Mouse (Mus musculus) Patski (cell line): ENCODE results near the gene Apbb1. TPM values are rescaled to one million over a fixed set of nuclear protein-coding genes. Genes with fewer than 3 reads are reported as not detected.
A peak's percentile ranks its signal among the peaks of the same experiment; 100 is the strongest.

ENCODE experiments used
- ATAC-seq: fragments of 100-300 bp; one replicate; pipeline ENCODE4 v1.8.0; 2021
- CTCF ChIA-PET: fragments of 350-600 bp; sonication (Branson Sonifier 250); formaldehyde crosslinking; loops from one replicate; lab custom pipeline; 2022; ENCODE audit warnings: inconsistent platforms; lab: Charles Lee
- POLR2A ChIA-PET: fragments of 350-600 bp; sonication (Branson Sonifier 250); formaldehyde crosslinking; loops from one replicate; lab custom pipeline; 2022; ENCODE audit warnings: antibody characterized with exemption, inconsistent platforms; lab: Charles Lee
- DNase-seq: peaks from one replicate; pipeline ENCODE4 v3.0.0-alpha.2; 2011; ENCODE audit warnings: low read depth, low spot score
- H3K27me3 ChIP-seq: fragments of 371-371 bp; one replicate; pipeline ENCODE4 v1.5.1; 2021
- CTCF ChIP-seq: fragments of 100-300 bp; IDR thresholded peaks from one replicate; pipeline ENCODE4 v1.5.1; 2021
- in situ Hi-C: fragments of 300-500 bp; cut with MboI; formaldehyde crosslinking; loops from 3 replicates; pipeline ENCODE4 v1.11.1; 2018; ENCODE audit warnings: low pct_unique_long_range_greater_than_20kb, mixed read lengths
- polyA plus RNA-seq: library from polyadenylated mRNA; unstranded; gene quantifications from one replicate; pipeline ENCODE4 v1.2.3, GENCODE M21; 2021

Apbb1 gene
- polyA plus RNA-seq, 1 experiment from 2014 or later: 44.0 TPM

DNA sequence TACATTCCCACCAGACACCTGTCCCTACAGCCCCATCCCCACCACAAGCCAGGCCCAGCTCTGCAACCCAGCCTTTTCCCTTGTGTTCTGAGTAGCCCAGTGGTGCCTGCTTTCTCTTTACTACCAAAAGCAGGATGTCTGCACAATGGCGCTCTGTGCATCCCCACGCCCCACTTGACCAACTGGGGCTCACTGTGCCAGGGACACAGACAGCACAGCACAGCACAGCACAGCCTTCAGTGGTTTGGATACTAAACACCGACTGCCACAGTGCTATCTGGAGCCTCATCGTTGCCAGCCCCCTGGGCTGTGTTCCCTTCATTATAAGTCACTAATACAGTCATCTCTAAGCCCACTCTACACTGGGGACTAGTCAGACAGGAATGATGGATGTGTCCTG, 6.9 kb downstream of the Apbb1 start:
- ChIA-PET CTCF (no interaction called here), POLR2A (interaction anchor here (0.6 kb wide), 1 partner anchor 14 kb away, joined by 3 read pairs; no protein-coding TSS in a partner anchor)
- no peaks in the 10 kb centered on the region for H3K27me3 ChIP-seq
- ATAC-seq (no peak), DNase-seq (no peak)
- in situ Hi-C loops: no loop called here
- TF ChIP-seq CTCF: no peak

DNA sequence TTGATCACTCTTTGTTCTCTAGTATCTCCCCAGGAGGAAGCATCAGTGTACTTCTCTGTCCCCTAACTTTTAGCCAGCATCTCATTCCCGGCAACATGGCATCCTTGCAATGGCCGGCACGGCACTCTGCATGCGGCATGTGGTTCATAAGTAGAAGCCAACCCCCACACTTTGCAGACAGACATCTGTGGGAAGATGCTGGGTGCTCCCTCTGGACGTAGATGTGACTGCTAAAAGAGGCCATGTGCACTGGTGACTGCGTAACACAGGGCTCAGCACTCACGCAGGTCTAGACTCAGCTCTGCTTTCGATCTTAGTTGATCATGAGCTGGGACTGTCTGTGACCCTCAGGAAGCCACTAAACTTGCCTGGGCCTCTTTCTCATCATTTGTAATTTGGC, 8.5 kb downstream of the Apbb1 start:
- no peak for TF ChIP-seq CTCF
- ATAC-seq: no peak
- ChIA-PET CTCF (no interaction called here), POLR2A (no interaction called here)
- DNase-seq: no peak
- in situ Hi-C loops: no loop called here
- no peaks in the 10 kb centered on the region for H3K27me3 ChIP-seq

DNA sequence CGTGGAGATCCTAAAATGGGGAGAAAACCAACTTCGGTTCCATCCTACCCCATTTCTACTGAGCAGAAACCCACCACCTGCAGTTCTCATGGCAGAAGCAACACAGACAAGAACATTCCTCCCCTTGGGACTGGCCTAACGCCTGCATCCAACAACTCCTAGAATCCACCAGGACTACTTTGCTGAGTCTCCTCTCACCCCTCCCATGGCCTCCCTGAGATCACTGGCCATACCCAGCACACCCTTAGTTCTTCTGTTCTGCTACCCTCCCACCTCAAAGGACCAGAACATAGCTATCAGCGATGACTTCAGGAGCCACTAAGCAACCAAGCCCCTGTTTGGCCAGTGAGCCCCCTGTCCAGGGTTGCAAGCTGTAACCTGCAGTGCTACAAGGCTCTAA, 10.7 kb downstream of the Apbb1 start:
- no peaks in the 10 kb centered on the region for H3K27me3 ChIP-seq
- CTCF ChIA-PET: no interaction called here
- DNase-seq (no peak), ATAC-seq (no peak)
- in situ Hi-C loops: no loop called here
- TF ChIP-seq CTCF: no peak
- POLR2A ChIA-PET: interaction anchor here (1.4 kb wide), 1 partner anchor 10 kb away, joined by 8 read pairs; no protein-coding TSS in a partner anchor

DNA sequence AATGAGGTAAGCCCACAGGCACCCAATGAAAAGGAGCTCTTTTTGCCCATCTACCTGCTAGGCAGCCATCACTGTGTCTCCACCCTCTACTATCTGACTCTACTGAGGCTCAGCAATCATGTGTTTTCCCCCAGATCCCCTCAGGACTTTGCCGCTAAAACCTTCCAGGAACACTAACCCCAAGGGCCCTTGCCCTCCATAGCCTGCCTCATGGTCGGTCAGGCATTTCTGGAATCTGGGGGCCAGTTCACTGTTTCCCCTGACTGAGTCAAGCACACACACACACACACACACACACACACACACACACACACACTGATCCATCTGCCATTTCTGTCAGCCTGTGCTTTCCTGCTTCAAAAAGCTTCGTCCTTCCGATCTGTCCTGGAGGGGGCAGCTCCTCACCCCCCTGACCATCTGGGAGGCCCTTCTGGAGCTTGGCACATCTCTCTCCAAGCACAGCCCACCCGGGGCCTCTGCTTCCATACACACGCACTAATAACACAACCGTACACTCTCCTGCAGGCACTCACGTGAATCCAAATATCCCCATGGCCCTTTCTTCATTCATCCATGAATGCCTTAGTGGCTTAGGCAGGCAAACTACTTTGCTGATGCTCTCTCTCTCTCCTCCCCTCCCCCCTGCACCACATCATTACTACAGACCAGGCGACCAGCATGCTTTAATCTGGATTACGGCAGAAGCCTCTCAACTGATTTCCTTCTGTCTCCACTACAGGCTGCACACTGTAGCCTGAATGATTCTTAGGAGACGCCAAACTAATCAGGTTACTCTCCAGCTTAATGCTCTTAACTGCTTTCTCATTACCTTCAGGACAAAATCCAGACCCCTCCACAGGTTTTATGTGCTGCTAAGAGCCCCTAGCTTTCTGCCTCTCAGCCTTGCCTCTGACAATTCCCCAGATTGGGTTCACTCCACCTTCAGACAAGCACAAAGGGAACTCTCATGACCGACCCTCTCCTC, 11.6 kb downstream of the Apbb1 start:
- ChIA-PET CTCF (no interaction called here), POLR2A (interaction anchor here (0.6 to 1.6 kb wide), 3 partner anchors 11 to 72 kb away, joined by 3 to 8 read pairs (median 4); no protein-coding TSS in a partner anchor)
- in situ Hi-C loops: no loop called here
- DNase-seq: no peak
- peak; percentile 68 for ATAC-seq
- no peak for TF ChIP-seq CTCF
- no peaks in the 10 kb centered on the region for H3K27me3 ChIP-seq

DNA sequence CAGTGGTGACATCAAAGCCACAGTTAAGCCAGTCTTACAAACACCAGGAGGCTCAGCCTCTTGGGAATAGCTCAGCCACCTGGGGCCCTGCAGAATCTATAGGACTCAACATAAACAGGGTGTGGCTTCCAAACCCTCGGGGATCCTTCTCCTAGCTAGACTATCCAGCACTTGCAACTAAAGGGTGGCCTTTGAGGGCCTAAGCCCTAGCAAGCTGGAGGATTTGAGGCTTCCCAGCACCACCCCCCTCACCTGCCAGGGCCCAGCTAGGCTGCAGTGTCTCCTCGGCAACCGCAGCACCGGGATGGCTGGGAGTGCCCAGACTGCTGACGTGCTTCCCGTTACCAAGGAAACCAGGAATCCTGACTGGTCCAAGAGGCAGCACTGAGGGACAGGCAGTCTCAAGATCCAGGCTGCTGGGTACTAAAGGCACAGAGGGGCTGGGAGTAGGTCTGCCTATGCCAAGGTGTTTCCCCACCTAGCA, 12.4 kb downstream of the Apbb1 start:
- in situ Hi-C loops: no loop called here
- DNase-seq (no peak), ATAC-seq (peak; percentile 34)
- H3K27me3 ChIP-seq: no peaks in the 10 kb centered on the region
- TF ChIP-seq CTCF: no peak
- CTCF ChIA-PET: interaction anchor here (0.7 kb wide), 1 partner anchor 55 kb away, joined by 3 read pairs; no protein-coding TSS in a partner anchor
- POLR2A ChIA-PET: interaction anchor here (0.8 to 1.8 kb wide), 5 partner anchors 11 to 14 kb away, joined by 3 to 8 read pairs (median 7); partner anchors contain the start of genes Apbb1 and Smpd1

DNA sequence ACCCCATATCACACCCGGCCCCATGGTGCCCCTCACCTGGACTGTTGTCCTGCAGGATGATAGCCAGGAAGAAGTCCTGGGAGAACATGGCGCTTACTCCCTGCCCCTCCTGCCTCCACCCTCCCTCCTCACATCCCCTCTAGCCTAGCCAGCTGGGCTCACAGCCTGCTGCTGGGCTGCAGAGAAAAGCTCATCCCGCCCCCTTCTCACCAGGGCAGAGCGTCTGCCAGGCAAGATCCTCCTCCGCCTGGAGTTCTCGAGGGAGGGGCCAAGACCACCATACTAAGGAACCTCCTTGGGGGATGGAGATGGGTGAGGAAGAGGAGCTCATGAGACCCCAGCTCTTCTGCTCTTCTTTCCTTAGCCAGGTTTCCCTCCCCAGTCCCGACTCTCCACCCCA, 12.9 kb downstream of the Apbb1 start:
- no peak for ATAC-seq
- in situ Hi-C loops: no loop called here

DNA sequence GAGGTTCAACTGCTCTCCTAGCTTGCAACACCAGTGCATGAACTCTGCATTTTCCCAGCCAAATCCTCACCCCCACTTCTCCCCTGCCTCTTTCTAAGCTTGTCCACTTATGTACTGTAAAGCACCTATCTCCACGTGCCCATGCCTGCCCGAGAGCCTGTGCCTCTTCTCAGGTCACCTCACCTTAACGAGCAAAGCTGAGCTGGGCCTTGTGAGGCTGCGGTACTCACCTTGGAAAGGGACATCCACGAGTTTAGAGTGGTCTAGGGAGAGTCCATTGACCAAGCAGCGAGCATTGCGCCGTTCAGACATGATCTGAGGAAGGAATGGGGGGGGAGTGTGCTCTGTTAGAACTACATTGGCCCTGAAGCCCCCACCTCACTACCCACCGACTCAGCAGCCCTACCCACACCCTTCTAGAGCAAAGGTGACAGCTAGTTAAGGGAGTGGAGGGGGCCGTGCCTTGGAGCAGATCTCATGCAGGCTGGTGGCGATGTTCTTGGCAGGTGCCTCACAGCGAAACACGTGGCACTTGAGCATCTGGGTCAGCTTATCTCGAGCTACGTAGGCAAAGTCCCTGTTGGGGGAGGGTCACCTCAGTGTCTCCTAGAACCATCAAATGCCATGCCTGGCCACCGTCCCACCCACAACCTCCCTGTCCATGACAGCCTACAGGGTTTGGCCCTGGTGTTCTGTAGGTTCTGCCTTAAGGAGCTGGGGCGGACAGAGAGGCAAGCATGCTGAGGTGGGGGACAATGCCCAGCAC, 16.2 kb downstream of the Apbb1 start:
- no peak for DNase-seq
- no peak for TF ChIP-seq CTCF
- CTCF ChIA-PET: interaction anchor here (1.5 to 2.5 kb wide), 2 partner anchors 13 to 32 kb away, joined by 4 to 5 read pairs; no protein-coding TSS in a partner anchor
- ATAC-seq: no peak
- in situ Hi-C loops: no loop called here
- POLR2A ChIA-PET: interaction anchor here (0.7 to 1.4 kb wide), 2 partner anchors 21 to 49 kb away, joined by 3 read pairs; no protein-coding TSS in a partner anchor
- H3K27me3 ChIP-seq: no peaks in the 10 kb centered on the region

More for the DNA sequence above, 12.9 kb downstream of the Apbb1 start:
- no peak for TF ChIP-seq CTCF
- ChIA-PET CTCF (interaction anchor here (0.7 kb wide), 1 partner anchor 56 kb away, joined by 3 read pairs; no protein-coding TSS in a partner anchor), POLR2A (interaction anchor here (0.8 to 1.8 kb wide), 4 partner anchors 11 to 14 kb away, joined by 3 to 7 read pairs (median 6); partner anchors contain the start of genes Apbb1 and Smpd1)
- no peaks in the 10 kb centered on the region for H3K27me3 ChIP-seq
- DNase-seq: no peak

DNA sequence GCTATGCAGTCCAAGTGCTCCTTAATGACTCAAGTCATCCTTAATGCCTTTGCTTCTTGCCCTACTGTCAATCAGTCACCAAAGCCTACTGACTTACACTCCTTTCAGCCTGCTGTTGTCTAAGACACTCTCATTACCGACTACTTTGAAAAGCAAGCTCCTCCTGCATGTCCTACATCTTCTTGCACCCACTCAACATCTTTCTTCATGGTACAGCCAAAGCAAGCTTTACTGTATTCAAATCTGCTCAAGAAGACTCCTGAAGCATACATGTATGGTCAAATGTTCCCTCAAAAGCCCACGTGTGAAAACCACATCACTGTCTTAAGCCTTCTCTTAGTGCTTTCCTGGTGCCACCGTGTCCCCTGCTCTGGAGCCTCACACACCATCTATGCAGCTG, 18.1 kb downstream of the Apbb1 start:
- no peak for DNase-seq
- no peaks in the 10 kb centered on the region for H3K27me3 ChIP-seq
- ChIA-PET CTCF (interaction anchor here (1.2 kb wide), 1 partner anchor 88 kb away, joined by 3 read pairs; the partner anchor contains the start of gene Dnhd1), POLR2A (interaction anchor here (1.3 kb wide), 1 partner anchor 8 kb away, joined by 9 read pairs; no protein-coding TSS in a partner anchor)
- no peak for ATAC-seq
- in situ Hi-C loops: no loop called here
- TF ChIP-seq CTCF: no peak

DNA sequence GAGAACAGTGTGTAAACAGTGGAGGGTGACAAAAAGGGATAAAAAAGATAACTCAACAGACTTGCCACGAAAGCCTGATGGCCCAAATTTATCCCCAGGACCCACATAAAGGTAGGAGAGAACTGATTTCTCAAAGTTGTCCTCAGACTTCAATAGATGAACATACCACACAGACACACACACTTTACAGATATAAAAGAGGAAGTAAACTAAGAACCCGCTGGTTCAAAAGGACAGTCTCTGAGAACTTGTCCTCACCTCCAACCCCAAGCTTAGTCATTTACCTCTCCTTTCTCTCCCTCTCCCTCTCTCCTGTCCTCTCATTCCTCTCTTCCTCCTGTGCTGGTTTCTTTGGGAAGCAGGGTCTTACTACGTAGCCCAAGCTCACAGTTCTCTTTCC, 19.1 kb downstream of the Apbb1 start:
- no peak for TF ChIP-seq CTCF
- ATAC-seq: no peak
- in situ Hi-C loops: no loop called here
- POLR2A ChIA-PET: no interaction called here
- CTCF ChIA-PET: no interaction called here
- DNase-seq: no peak
- H3K27me3 ChIP-seq: no peaks in the 10 kb centered on the region

DNA sequence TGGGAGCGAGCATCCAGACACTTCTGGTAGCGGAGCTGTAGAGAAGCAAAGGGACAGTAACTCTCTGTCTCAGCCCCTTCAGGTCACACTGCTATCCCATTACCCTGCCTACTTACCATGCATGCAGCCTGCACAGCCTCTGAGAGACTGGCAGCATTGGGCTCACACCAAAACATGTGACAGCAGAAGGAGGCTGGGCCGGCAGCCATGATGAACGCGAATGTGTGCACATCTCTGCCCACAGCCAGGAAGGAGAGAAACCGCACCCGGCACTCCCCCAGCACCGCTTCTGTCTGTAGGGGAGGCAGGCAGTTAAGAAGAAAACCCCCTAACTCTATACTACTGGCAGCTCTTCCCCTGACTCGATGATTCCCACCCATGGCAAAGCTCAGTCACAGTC, 22.4 kb downstream of the Apbb1 start:
- in situ Hi-C loops: loop anchor here (10.0 kb wide), 1 partner anchor 176 kb away; the partner anchor contains the start of genes Ilk and Rrp8
- ATAC-seq: no peak
- ChIA-PET POLR2A (no interaction called here), CTCF (interaction anchor here (0.8 kb wide), 1 partner anchor 28 kb away, joined by 3 read pairs; no protein-coding TSS in a partner anchor)
- H3K27me3 ChIP-seq: no peaks in the 10 kb centered on the region
- no peak for DNase-seq
- TF ChIP-seq CTCF: no peak
